Mouse (Mus musculus) heart, embryonic 11.5 days (tissue): ENCODE measurements at regions not wholly inside any gene's neighbourhood (a gene's known extent, or its start where the extent isn't known, plus 50 kb on each side); places are given as distances from the start of the nearest gene placed in this dataset.

Experiments
- ATAC-seq: fragments of 200-750 bp; cut with Nextera tagmentation; replicated peaks from 2 replicates; pipeline ENCODE4 v1.8.0; 2017; ENCODE audit warnings: moderate library complexity; ENCODE audit not compliant: insufficient number of reproducible peaks, low FRiP score, low TSS enrichment
- H3K27ac ChIP-seq: fragments of 300-500 bp; sonication (generic); 2 replicates; pipeline ENCODE4 v1.5.1; 2014; ENCODE audit warnings: mild to moderate bottlenecking, low read depth, low read length
- H3K27me3 ChIP-seq: fragments of 300-500 bp; sonication (generic); 2 replicates; pipeline ENCODE4 v1.6.1; 2014; ENCODE audit warnings: mild to moderate bottlenecking, low read length, mixed read lengths; ENCODE audit not compliant: control insufficient read depth, insufficient read depth
- H3K36me3 ChIP-seq: fragments of 300-500 bp; sonication (generic); 2 replicates; pipeline ENCODE4 v1.6.1; 2014; ENCODE audit warnings: mild to moderate bottlenecking, low read length, moderate library complexity, mixed read lengths; ENCODE audit not compliant: control insufficient read depth, insufficient read depth
- H3K4me1 ChIP-seq: fragments of 300-500 bp; sonication (generic); 2 replicates; pipeline ENCODE4 v1.6.1; 2014; ENCODE audit warnings: low read length; ENCODE audit not compliant: control insufficient read depth, insufficient read depth
- H3K4me2 ChIP-seq: fragments of 300-500 bp; sonication (generic); 2 replicates; pipeline ENCODE4 v1.6.1; 2014; ENCODE audit warnings: mild to moderate bottlenecking, moderate library complexity
- H3K4me3 ChIP-seq: fragments of 300-500 bp; sonication (generic); 2 replicates; pipeline ENCODE4 v1.5.1; 2014; ENCODE audit warnings: low read depth, low read length
- H3K9ac ChIP-seq: fragments of 300-500 bp; sonication (generic); 2 replicates; pipeline ENCODE4 v1.6.1; 2014; ENCODE audit warnings: mild to moderate bottlenecking, low read depth, low read length, moderate library complexity
- H3K9me3 ChIP-seq: fragments of 300-500 bp; sonication (generic); replicated peaks from 2 replicates; pipeline ENCODE4 v1.6.1; 2016; ENCODE audit warnings: low read length; ENCODE audit not compliant: control insufficient read depth
- WGBS: fragments of 180-500 bp; shearing (Covaris S2); extraction: QIAGEN DNeasy Blood & Tissue Kit; methylation state at CpG from one replicate; pipeline ENCODE4 v1.1.7; 2014; ENCODE audit not compliant: insufficient replicate concordance; 5-methylcytosine and 5-hydroxymethylcytosine counted together

- no peaks in the 10 kb centered on the region for H3K36me3 ChIP-seq
- H3K27me3 ChIP-seq = no peaks in the 10 kb centered on the region
- no peak overlapping the region for H3K4me3 ChIP-seq
- no peak for ATAC-seq
- H3K9ac ChIP-seq = no peak overlapping the region
- H3K4me1 ChIP-seq = no peaks in the 10 kb centered on the region
- WGBS = 41% methylated on average over 5 of the region's 5 CpGs
- H3K9me3 ChIP-seq = no peaks in the 10 kb centered on the region
- no peak overlapping the region for H3K27ac ChIP-seq
- no peak overlapping the region for H3K4me2 ChIP-seq
Observed at GRCm38 (mm10) chr8:36376579-36377350, 611.2 kb downstream of the Gm19410 start.

DNA sequence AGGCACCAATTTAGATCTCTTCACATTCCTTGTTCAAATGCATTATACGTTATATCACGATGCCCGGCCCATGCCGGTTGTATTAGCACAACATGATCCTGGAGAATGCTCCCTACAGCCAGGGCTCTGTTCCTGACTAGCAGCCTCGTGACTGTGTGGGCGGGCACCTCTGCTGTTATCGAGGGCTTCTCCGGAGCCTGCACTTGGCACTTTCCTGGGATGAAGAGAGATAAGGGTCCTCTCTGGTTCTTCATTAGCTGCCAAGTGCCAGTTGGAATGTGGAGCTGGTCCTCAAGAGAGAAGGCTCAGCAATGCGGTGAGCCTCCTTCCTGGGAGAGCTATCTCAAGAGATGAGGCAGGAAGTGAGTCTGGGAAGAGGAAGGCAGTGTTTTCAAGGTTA is 598.9 kb upstream of the AI429214 start:
- H3K4me1 ChIP-seq = no peaks in the 10 kb centered on the region; the same call in 1 of the 2 replicates
- H3K9ac ChIP-seq = no peak overlapping the region
- no peak overlapping the region for H3K27ac ChIP-seq
- whole genome bisulfite sequencing = 40% methylated on average over 9 of the region's 9 CpGs
- H3K4me2 ChIP-seq = no peak overlapping the region
- no peak overlapping the region for H3K4me3 ChIP-seq
- H3K27me3 ChIP-seq = no peaks in the 10 kb centered on the region
- H3K36me3 ChIP-seq = no peaks in the 10 kb centered on the region
- H3K9me3 ChIP-seq = no peaks in the 10 kb centered on the region
- ATAC-seq = no peak

- Histone ChIP-seq H3K27ac (no peak overlapping the region), H3K4me2 (no peak overlapping the region), H3K36me3 (no peaks in the 10 kb centered on the region), H3K9ac (no peak overlapping the region), H3K4me3 (no peak overlapping the region), H3K4me1 (no peaks in the 10 kb centered on the region; the same call in 1 of the 2 replicates), H3K27me3 (no peaks in the 10 kb centered on the region), H3K9me3 (no peaks in the 10 kb centered on the region)
- WGBS = 72% methylated on average over 1 of the region's 1 CpGs
- ATAC-seq = no peak
Observed at GRCm38 (mm10) chr8:36396493-36396892, 596.9 kb upstream of the AI429214 start.

DNA sequence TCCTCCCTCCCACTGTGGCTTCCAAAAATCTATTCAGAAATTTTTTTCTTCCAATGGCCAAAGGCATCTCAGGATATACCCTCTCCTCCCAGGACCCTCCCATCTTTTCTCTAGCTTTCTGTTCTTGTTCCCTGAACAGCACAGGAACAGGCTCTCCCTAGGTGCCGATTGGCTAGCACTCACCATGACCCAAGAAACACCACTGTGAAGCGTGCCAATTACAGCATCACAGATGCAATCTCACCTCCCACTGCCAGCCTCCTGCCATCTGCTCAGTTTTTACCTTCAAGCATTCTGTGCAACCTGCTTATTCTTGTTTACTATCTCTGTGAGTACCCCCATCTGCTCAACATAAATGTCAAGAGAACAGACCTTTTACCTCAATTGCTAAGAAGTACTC is 586.7 kb upstream of the AI429214 start:
- Histone ChIP-seq H3K27ac (no peak overlapping the region), H3K4me2 (no peak overlapping the region), H3K36me3 (no peaks in the 10 kb centered on the region), H3K4me3 (no peak overlapping the region), H3K4me1 (no peaks in the 10 kb centered on the region), H3K27me3 (no peaks in the 10 kb centered on the region), H3K9me3 (no peaks in the 10 kb centered on the region), H3K9ac (no peak overlapping the region)
- 73% methylated on average over 2 of the region's 2 CpGs for WGBS
- no peak for ATAC-seq
